ENCODE assay signal across 8 mouse cellular contexts in the genomic region with DNA sequence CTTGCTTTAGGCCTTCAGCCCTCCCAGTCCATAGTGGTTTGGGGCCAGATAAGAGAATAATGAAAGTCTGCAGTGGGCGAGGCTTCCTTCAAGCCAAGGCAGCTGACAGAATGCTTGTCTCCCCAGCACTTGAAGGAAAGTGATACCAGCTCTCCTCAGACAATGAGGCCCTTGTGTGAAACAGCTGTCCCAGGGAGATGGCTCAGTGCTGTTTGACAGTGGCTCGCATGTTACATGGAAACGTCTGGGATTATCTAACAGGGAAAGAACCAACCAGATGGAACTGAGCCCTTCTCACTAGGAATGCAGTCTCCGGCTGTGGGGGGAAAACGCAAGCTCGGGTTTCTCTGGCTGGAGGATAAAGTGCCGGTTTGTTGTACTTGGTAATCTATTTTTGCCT. TPM values are rescaled to one million over a fixed set of nuclear protein-coding genes. Genes with fewer than 3 reads are reported as not detected.
A peak's percentile ranks its signal among the peaks of the same experiment; 100 is the strongest.
DNase-seq lines count a peak whose midpoint lies in the region; ATAC-seq lines count a peak whose summit lies in the region.

No protein-coding gene starts in this region.

- H3K27ac ChIP-seq in lung, embryonic 15.5 days = peak overlapping the region; percentile 7; the same call in 1 of the 2 replicates
- H3K27ac ChIP-seq in forebrain, embryonic 16.5 days (ENCODE audit: low read length) = no peak overlapping the region; the same call in 1 of the 2 replicates
- peak overlapping the region; percentile 58 for H3K27ac ChIP-seq in hindbrain, embryonic 11.5 days (ENCODE audit: low read depth, low read length)
- peak overlapping the region; percentile 64 for H3K27ac ChIP-seq in stomach, embryonic 14.5 days (ENCODE audit: low read length)

- H3K36me3 ChIP-seq in lung, embryonic 15.5 days = no peaks in the 10 kb centered on the region
- H3K36me3 ChIP-seq in forebrain, embryonic 16.5 days (ENCODE audit: control insufficient read depth, insufficient read depth) = no peaks in the 10 kb centered on the region
- H3K36me3 ChIP-seq in hindbrain, embryonic 11.5 days (ENCODE audit: control insufficient read depth, insufficient read depth, low read length) = no peaks in the 10 kb centered on the region
- no peaks in the 10 kb centered on the region for H3K36me3 ChIP-seq in stomach, embryonic 14.5 days (ENCODE audit: control insufficient read depth, insufficient read depth, low read length)

- 9% methylated on average over 7 of the region's 7 CpGs for WGBS in lung, embryonic 15.5 days
- 4% methylated on average over 7 of the region's 7 CpGs for WGBS in forebrain, embryonic 16.5 days
- WGBS in hindbrain, embryonic 11.5 days = 12% methylated on average over 7 of the region's 7 CpGs
- 10% methylated on average over 7 of the region's 7 CpGs for WGBS in stomach, embryonic 14.5 days

- no peaks in the 10 kb centered on the region for H3K27me3 ChIP-seq in lung, embryonic 15.5 days
- no peaks in the 10 kb centered on the region for H3K27me3 ChIP-seq in forebrain, embryonic 16.5 days (replicated peaks; ENCODE audit: control insufficient read depth, insufficient read depth, low read length)
- H3K27me3 ChIP-seq in hindbrain, embryonic 11.5 days (ENCODE audit: control insufficient read depth, insufficient read depth, low read length) = no peaks in the 10 kb centered on the region
- no peaks in the 10 kb centered on the region for H3K27me3 ChIP-seq in stomach, embryonic 14.5 days (ENCODE audit: control insufficient read depth, insufficient read depth, low read length)

- no peaks in the 10 kb centered on the region for H3K9me3 ChIP-seq in lung, embryonic 15.5 days
- no peaks in the 10 kb centered on the region for H3K9me3 ChIP-seq in forebrain, embryonic 16.5 days (ENCODE audit: control insufficient read depth, low read length)
- no peaks in the 10 kb centered on the region for H3K9me3 ChIP-seq in hindbrain, embryonic 11.5 days (ENCODE audit: control insufficient read depth, low read length)
- H3K9me3 ChIP-seq in stomach, embryonic 14.5 days (ENCODE audit: control insufficient read depth, low read depth, low read length) = no peaks in the 10 kb centered on the region

- H3K4me3 ChIP-seq in lung, embryonic 15.5 days = no peak overlapping the region
- no peak overlapping the region for H3K4me3 ChIP-seq in forebrain, embryonic 16.5 days (replicated peaks; ENCODE audit: low read length)
- H3K4me3 ChIP-seq in hindbrain, embryonic 11.5 days (ENCODE audit: low read depth, low read length) = no peak overlapping the region
- H3K4me3 ChIP-seq in stomach, embryonic 14.5 days (ENCODE audit: low read depth, low read length) = no peak overlapping the region

- peak; percentile 82 for ATAC-seq in lung, embryonic 15.5 days (ENCODE audit: borderline replicate concordance, extremely low read depth, low FRiP score, low TSS enrichment)
- peak; percentile 72 for ATAC-seq in forebrain, embryonic 16.5 days
- ATAC-seq in hindbrain, embryonic 11.5 days (ENCODE audit: low FRiP score) = peak; percentile 87
- ATAC-seq in stomach, embryonic 14.5 days (ENCODE audit: insufficient number of reproducible peaks, insufficient read depth, low FRiP score, low read depth) = peak; percentile 82; the same call in 1 of the 2 replicates

- DNase-seq in lung, postnatal 14 days = no peak
- DNase-seq in hindbrain, embryonic 11.5 days (ENCODE audit: low spot score) = peak; percentile 67
- peak; percentile 44 for DNase-seq in lung, postnatal 10 days
- no peak for DNase-seq in urinary bladder, postnatal 10 days (ENCODE audit: low spot score)
- DNase-seq in liver = no peak

- H3K4me1 ChIP-seq in lung, embryonic 15.5 days = 0 out of 2 replicates have a peak, but pooled peaks cover 6% of the 10 kb centered on the region
- H3K4me1 ChIP-seq in forebrain, embryonic 16.5 days (replicated peaks; ENCODE audit: control insufficient read depth, insufficient read depth, low read length) = peaks cover 14% of the 10 kb centered on the region
- peaks cover 6% of the 10 kb centered on the region; the same call in 1 of the 2 replicates for H3K4me1 ChIP-seq in hindbrain, embryonic 11.5 days (replicated peaks; ENCODE audit: control insufficient read depth, insufficient read depth, low read length)
- no peaks in the 10 kb centered on the region for H3K4me1 ChIP-seq in stomach, embryonic 14.5 days (ENCODE audit: control insufficient read depth, insufficient read depth, low read length)

- no peak overlapping the region; the same call in 1 of the 2 replicates for H3K4me2 ChIP-seq in lung, embryonic 15.5 days
- peak overlapping the region; percentile 5; the same call in 1 of the 2 replicates for H3K4me2 ChIP-seq in forebrain, embryonic 16.5 days (ENCODE audit: low read length)
- no peak overlapping the region for H3K4me2 ChIP-seq in hindbrain, embryonic 11.5 days (replicated peaks; ENCODE audit: low read depth, low read length)
- H3K4me2 ChIP-seq in stomach, embryonic 14.5 days (replicated peaks; ENCODE audit: low read depth, low read length) = no peak overlapping the region

- no peak overlapping the region for H3K9ac ChIP-seq in lung, embryonic 15.5 days
- H3K9ac ChIP-seq in forebrain, embryonic 16.5 days (replicated peaks; ENCODE audit: low read depth, low read length) = no peak overlapping the region
- H3K9ac ChIP-seq in hindbrain, embryonic 11.5 days (ENCODE audit: low read depth, low read length) = 0 out of 2 replicates have a peak overlapping the region, but pooled peaks have one; percentile 20
- no peak overlapping the region for H3K9ac ChIP-seq in stomach, embryonic 14.5 days (replicated peaks; ENCODE audit: low read depth, low read length)

RNA-seq across cellular contexts. Expression of gene Tgif1, which starts 59.1 kb away (rescaled TPM):
- polyA plus RNA-seq in lung, embryonic 15.5 days (2015; fragmentation: Nextera tagmentation; extraction: Ambion mirVana) = 63.6 and 72.3 TPM in 2 replicates
- 9.7 and 11.8 TPM in 2 replicates for polyA plus RNA-seq in forebrain, embryonic 16.5 days (2015; fragmentation: Nextera tagmentation; extraction: Ambion mirVana)
- 61.6 and 66.0 TPM in 2 replicates for polyA plus RNA-seq in hindbrain, embryonic 11.5 days (2014; fragmentation: Nextera tagmentation; extraction: Ambion mirVana)
- polyA plus RNA-seq in stomach, embryonic 14.5 days (2014; fragmentation: Nextera tagmentation; extraction: Ambion mirVana) = 65.0 and 66.5 TPM in 2 replicates

Comparison
In these comparisons a context has a peak if more than half of its experiments do, and no peak if none do; other contexts are left out.
1. DNase-seq: peak in hindbrain, embryonic 11.5 days (single experiment) and lung, postnatal 10 days (single experiment); none in lung, postnatal 14 days (single experiment), urinary bladder, postnatal 10 days (single experiment) and liver (single experiment).
2. Peak in every context shown above with its lines, with median percentiles within 50 percentile points of each other: ATAC-seq.